Mouse (Mus musculus) small intestine, adult 2 months (tissue): ENCODE measurements around the gene Zfyve26.

Experiments
- CTCF ChIP-seq: fragments of 200-500 bp; IDR thresholded peaks from 2 replicates; pipeline ENCODE4 v1.5.1; 2012; ENCODE audit warnings: low read depth, mild to moderate bottlenecking, control low read depth, inconsistent platforms, low read length, moderate library complexity, mixed read lengths; ENCODE audit not compliant: insufficient replicate concordance, insufficient read length; ENCODE audit errors: extremely low read depth
- POLR2A ChIP-seq: fragments of 200-500 bp; IDR thresholded peaks from 2 replicates; pipeline ENCODE4 v1.6.1; 2012; ENCODE audit warnings: low read depth, mild to moderate bottlenecking, control low read depth, inconsistent platforms, low read length, moderate library complexity

DNA sequence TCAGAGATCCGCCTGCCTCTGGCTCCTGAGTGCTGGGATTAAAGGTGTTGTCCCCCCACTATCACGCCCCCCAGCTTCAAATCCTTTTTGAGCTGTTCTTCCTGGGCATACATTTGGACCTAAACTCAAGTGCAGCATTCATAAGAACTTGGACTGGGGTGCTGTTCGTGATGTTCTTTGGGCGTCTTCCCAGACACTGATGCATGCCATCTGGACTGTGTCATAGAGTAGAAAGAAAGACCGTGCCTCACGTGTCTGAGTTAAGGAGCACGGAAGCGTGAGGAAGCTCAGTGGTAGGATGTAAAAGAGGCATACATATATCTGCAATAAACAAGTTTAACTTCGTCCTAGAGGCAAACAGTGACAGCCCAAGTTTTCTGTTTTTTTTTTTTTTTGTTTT lies 5.7 kb upstream of the Zfyve26 start:
- TF ChIP-seq CTCF: no peak
- no peak for TF ChIP-seq POLR2A
